Mouse (Mus musculus) heart, embryonic 12.5 days (tissue): ENCODE measurements around the gene Wdr34. TPM values are rescaled to one million over a fixed set of nuclear protein-coding genes. Genes with fewer than 3 reads are reported as not detected.

Experiments
- ATAC-seq: fragments of 200-750 bp; cut with Nextera tagmentation; 2 replicates; pipeline ENCODE4 v1.8.0; 2017; ENCODE audit warnings: moderate TSS enrichment, moderate library complexity; ENCODE audit not compliant: insufficient number of reproducible peaks, low FRiP score
- H3K27ac ChIP-seq: fragments of 300-500 bp; sonication (generic); 2 replicates; pipeline ENCODE4 v1.5.1; 2016; ENCODE audit warnings: mild to moderate bottlenecking, moderate library complexity; ENCODE audit not compliant: poor library complexity, severe bottlenecking
- H3K27me3 ChIP-seq: fragments of 300-500 bp; sonication (generic); replicated peaks from 2 replicates; pipeline ENCODE4 v1.6.1; 2016; ENCODE audit warnings: mild to moderate bottlenecking, moderate library complexity
- H3K36me3 ChIP-seq: fragments of 300-500 bp; sonication (generic); 2 replicates; pipeline ENCODE4 v1.6.1; 2016; ENCODE audit warnings: mild to moderate bottlenecking, moderate library complexity
- H3K4me1 ChIP-seq: fragments of 300-500 bp; sonication (generic); replicated peaks from 2 replicates; pipeline ENCODE4 v1.6.1; 2016; ENCODE audit warnings: mild to moderate bottlenecking
- H3K4me2 ChIP-seq: fragments of 300-500 bp; sonication (generic); 2 replicates; pipeline ENCODE4 v1.6.1; 2016; ENCODE audit warnings: mild to moderate bottlenecking, moderate library complexity
- H3K4me3 ChIP-seq: fragments of 300-500 bp; sonication (generic); 2 replicates; pipeline ENCODE4 v1.5.1; 2016; ENCODE audit warnings: mild to moderate bottlenecking
- H3K9ac ChIP-seq: fragments of 300-500 bp; sonication (generic); 2 replicates; pipeline ENCODE4 v1.6.1; 2016; ENCODE audit warnings: mild to moderate bottlenecking, moderate library complexity
- H3K9me3 ChIP-seq: fragments of 300-500 bp; sonication (generic); replicated peaks from 2 replicates; pipeline ENCODE4 v1.6.1; 2016; ENCODE audit warnings: mild to moderate bottlenecking, moderate library complexity
- WGBS: fragments of 180-500 bp; shearing (Covaris S2); methylation state at CpG from one replicate; pipeline ENCODE4 v1.1.7; 2016; 5-methylcytosine and 5-hydroxymethylcytosine counted together
- polyA plus RNA-seq: library from polyadenylated mRNA; unstranded; fragments of >200 nt; fragmentation: Nextera tagmentation; extraction: Ambion mirVana; gene quantifications from 2 replicates; pipeline ENCODE4 v1.2.1, GENCODE M21; 2016

The Wdr34 gene
- polyA plus RNA-seq, 1 experiment from 2014 or later = 15.9 TPM

- no peak overlapping the region for H3K4me3 ChIP-seq
- no peak overlapping the region for H3K27ac ChIP-seq
- H3K27me3 ChIP-seq = no peaks in the 10 kb centered on the region
- no peak overlapping the region for H3K9ac ChIP-seq
- ATAC-seq = no peak
- no peak overlapping the region for H3K4me2 ChIP-seq
- 37% methylated on average over 6 of the region's 6 CpGs for WGBS
- no peaks in the 10 kb centered on the region for H3K36me3 ChIP-seq
- H3K9me3 ChIP-seq = no peaks in the 10 kb centered on the region
- H3K4me1 ChIP-seq = 0 out of 2 replicates have a peak, but pooled peaks cover 5% of the 10 kb centered on the region
Measured at GRCm38 (mm10) chr2:30051992-30052761, 3.5 kb upstream of the Wdr34 start.

GRCm38 (mm10) chr2:30049831-30050230 lies 1.1 kb upstream of the Wdr34 start:
- 64% methylated on average over 3 of the region's 3 CpGs for WGBS
- Histone ChIP-seq H3K4me1 (0 out of 2 replicates have a peak, but pooled peaks cover 4% of the 10 kb centered on the region), H3K27ac (peak overlapping the region; percentile 74), H3K27me3 (no peaks in the 10 kb centered on the region), H3K9ac (no peak overlapping the region), H3K36me3 (peaks cover 8% of the 10 kb centered on the region; the same call in 1 of the 2 replicates), H3K4me3 (no peak overlapping the region), H3K9me3 (no peaks in the 10 kb centered on the region), H3K4me2 (no peak overlapping the region)
- ATAC-seq = no peak

GRCm38 (mm10) chr2:30048101-30048501 lies 580 bp downstream of the Wdr34 start:
- Histone ChIP-seq H3K27ac (no peak overlapping the region; the same call in 1 of the 2 replicates), H3K36me3 (peaks cover 11% of the 10 kb centered on the region; the same call in 1 of the 2 replicates), H3K4me1 (0 out of 2 replicates have a peak, but pooled peaks cover 4% of the 10 kb centered on the region), H3K27me3 (no peaks in the 10 kb centered on the region), H3K4me3 (peak overlapping the region; percentile 59), H3K4me2 (peak overlapping the region; percentile 68), H3K9me3 (no peaks in the 10 kb centered on the region), H3K9ac (peak overlapping the region; percentile 66)
- no peak for ATAC-seq
- 52% methylated on average over 11 of the region's 11 CpGs for WGBS

- Histone ChIP-seq H3K9ac (no peak overlapping the region), H3K36me3 (peaks cover 11% of the 10 kb centered on the region; the same call in 1 of the 2 replicates), H3K27me3 (no peaks in the 10 kb centered on the region), H3K4me1 (peaks cover 11% of the 10 kb centered on the region; the same call in 1 of the 2 replicates), H3K9me3 (no peaks in the 10 kb centered on the region), H3K4me2 (no peak overlapping the region), H3K27ac (no peak overlapping the region), H3K4me3 (no peak overlapping the region)
- ATAC-seq = no peak
- 94% methylated on average over 6 of the region's 6 CpGs for WGBS
Measured at GRCm38 (mm10) chr2:30047127-30047526, 1.6 kb downstream of the Wdr34 start.

- Histone ChIP-seq H3K4me3 (no peak overlapping the region), H3K27ac (no peak overlapping the region), H3K4me2 (no peak overlapping the region), H3K36me3 (peaks cover 11% of the 10 kb centered on the region; the same call in 1 of the 2 replicates), H3K9me3 (no peaks in the 10 kb centered on the region), H3K27me3 (no peaks in the 10 kb centered on the region), H3K9ac (no peak overlapping the region), H3K4me1 (peaks cover 11% of the 10 kb centered on the region; the same call in 1 of the 2 replicates)
- WGBS = 81% methylated on average over 5 of the region's 5 CpGs
- no peak for ATAC-seq
Measured at GRCm38 (mm10) chr2:30044550-30044949, 4.1 kb downstream of the Wdr34 start.

- 5% methylated on average over 4 of the region's 4 CpGs for WGBS
- no peak; the same call in 1 of the 2 replicates for ATAC-seq
- H3K27ac ChIP-seq = no peak overlapping the region
- H3K4me1 ChIP-seq = peaks cover 8% of the 10 kb centered on the region; the same call in 1 of the 2 replicates
- peaks cover 18% of the 10 kb centered on the region for H3K36me3 ChIP-seq
- H3K4me2 ChIP-seq = no peak overlapping the region
- H3K27me3 ChIP-seq = no peaks in the 10 kb centered on the region
- no peak overlapping the region for H3K4me3 ChIP-seq
- H3K9ac ChIP-seq = 0 out of 2 replicates have a peak overlapping the region, but pooled peaks have one; percentile 11
- H3K9me3 ChIP-seq = no peaks in the 10 kb centered on the region
Measured at GRCm38 (mm10) chr2:30042445-30042844, 6.2 kb downstream of the Wdr34 start.

GRCm38 (mm10) chr2:30039687-30040086 lies 9.0 kb downstream of the Wdr34 start:
- Histone ChIP-seq H3K9ac (no peak overlapping the region), H3K27ac (no peak overlapping the region), H3K9me3 (no peaks in the 10 kb centered on the region), H3K4me3 (no peak overlapping the region), H3K4me2 (no peak overlapping the region), H3K36me3 (peaks cover 17% of the 10 kb centered on the region), H3K4me1 (peaks cover 8% of the 10 kb centered on the region; the same call in 1 of the 2 replicates), H3K27me3 (no peaks in the 10 kb centered on the region)
- ATAC-seq = no peak

GRCm38 (mm10) chr2:30038370-30038769 lies 10.3 kb downstream of the Wdr34 start:
- WGBS = 87% methylated on average over 10 of the region's 10 CpGs
- peaks cover 15% of the 10 kb centered on the region for H3K36me3 ChIP-seq
- peaks cover 8% of the 10 kb centered on the region; the same call in 1 of the 2 replicates for H3K4me1 ChIP-seq
- no peaks in the 10 kb centered on the region for H3K9me3 ChIP-seq
- H3K4me2 ChIP-seq = no peak overlapping the region
- no peak overlapping the region for H3K9ac ChIP-seq
- ATAC-seq = no peak
- H3K27me3 ChIP-seq = no peaks in the 10 kb centered on the region
- H3K4me3 ChIP-seq = no peak overlapping the region
- no peak overlapping the region for H3K27ac ChIP-seq

- Histone ChIP-seq H3K9ac (no peak overlapping the region), H3K36me3 (peaks cover 19% of the 10 kb centered on the region), H3K4me2 (no peak overlapping the region), H3K4me3 (no peak overlapping the region), H3K9me3 (no peaks in the 10 kb centered on the region), H3K27ac (no peak overlapping the region), H3K4me1 (peaks cover 6% of the 10 kb centered on the region; the same call in 1 of the 2 replicates), H3K27me3 (no peaks in the 10 kb centered on the region)
- no peak for ATAC-seq
- WGBS = 82% methylated on average over 2 of the region's 2 CpGs
Measured at GRCm38 (mm10) chr2:30037762-30038161, 10.9 kb downstream of the Wdr34 start.

GRCm38 (mm10) chr2:30032957-30033356 lies 15.7 kb downstream of the Wdr34 start:
- WGBS = 67% methylated on average over 6 of the region's 6 CpGs
- no peak for ATAC-seq
- H3K27me3 ChIP-seq = no peaks in the 10 kb centered on the region
- no peak overlapping the region for H3K27ac ChIP-seq
- no peak overlapping the region for H3K9ac ChIP-seq
- no peak overlapping the region for H3K4me3 ChIP-seq
- no peak overlapping the region for H3K4me2 ChIP-seq
- no peaks in the 10 kb centered on the region for H3K9me3 ChIP-seq
- no peaks in the 10 kb centered on the region for H3K4me1 ChIP-seq
- H3K36me3 ChIP-seq = peaks cover 65% of the 10 kb centered on the region

GRCm38 (mm10) chr2:30032244-30032846 lies 16.3 kb downstream of the Wdr34 start:
- no peaks in the 10 kb centered on the region for H3K27me3 ChIP-seq
- ATAC-seq = no peak
- no peaks in the 10 kb centered on the region for H3K9me3 ChIP-seq
- H3K4me1 ChIP-seq = no peaks in the 10 kb centered on the region
- no peak overlapping the region for H3K9ac ChIP-seq
- no peak overlapping the region for H3K4me2 ChIP-seq
- H3K4me3 ChIP-seq = no peak overlapping the region
- no peak overlapping the region for H3K27ac ChIP-seq
- 51% methylated on average over 11 of the region's 11 CpGs for WGBS
- H3K36me3 ChIP-seq = peaks cover 65% of the 10 kb centered on the region
